Mouse (Mus musculus) CH12.LX (cell line): Measurements from ENCODE around the gene Fgfr2. TPM values are rescaled to one million over a fixed set of nuclear protein-coding genes. Genes with fewer than 3 reads are reported as not detected.

Experiments used
- DNase-seq: peaks from one replicate; pipeline ENCODE4 v3.0.0-alpha.2; 2013; ENCODE audit errors: extremely low read depth
- H3K27ac ChIP-seq: 2 replicates; pipeline ENCODE4 v1.5.1; 2012; ENCODE audit warnings: low read depth, mild to moderate bottlenecking, control low read depth, moderate library complexity; ENCODE audit not compliant: insufficient read depth
- H3K27me3 ChIP-seq: replicated peaks from 2 replicates; pipeline ENCODE3; 2012; ENCODE audit warnings: inconsistent platforms
- H3K36me3 ChIP-seq, 2 experiments: replicated peaks in 1 of 2; 2 replicates each; pipeline versions ENCODE3 to v1.6.1; 2012; ENCODE audit warnings: inconsistent platforms in 1 of 2, low read length in 1 of 2, mild to moderate bottlenecking in 1 of 2, mixed read lengths in 1 of 2, moderate library complexity in 1 of 2; ENCODE audit not compliant: control insufficient read depth in 1 of 2, insufficient read depth in 1 of 2
- H3K4me1 ChIP-seq, 2 experiments: 2 replicates each; pipeline ENCODE4 v1.6.1; 2012; ENCODE audit warnings: inconsistent platforms in 1 of 2, moderate library complexity in 1 of 2; ENCODE audit not compliant: insufficient read depth in 2 of 2, control insufficient read depth in 1 of 2
- H3K4me2 ChIP-seq: 2 replicates; pipeline ENCODE4 v1.6.1; 2012; ENCODE audit warnings: low read depth, mild to moderate bottlenecking, control low read depth; ENCODE audit not compliant: poor library complexity, insufficient read depth, severe bottlenecking
- H3K4me3 ChIP-seq, 3 experiments: fragments of 150-350 bp in 1 of 3; sonication (generic) in 1 of 3; replicated peaks in 1 of 3; 2 replicates each; pipeline versions ENCODE3 to v1.5.1; 2011 to 2012; ENCODE audit warnings: low read depth in 2 of 3, low read length in 2 of 3, mild to moderate bottlenecking in 2 of 3, moderate library complexity in 2 of 3, control low read depth in 1 of 3, improper control_type of control experiment in 1 of 3, inconsistent platforms in 1 of 3, mixed read lengths in 1 of 3; ENCODE audit not compliant: poor library complexity in 1 of 3
- H3K79me2 ChIP-seq: replicated peaks from 2 replicates; pipeline ENCODE4 v1.6.1; 2012; ENCODE audit warnings: mild to moderate bottlenecking, moderate library complexity; ENCODE audit not compliant: control insufficient read depth, poor library complexity, insufficient read depth, severe bottlenecking; ENCODE audit errors: extremely low read depth
- H3K9ac ChIP-seq: 2 replicates; pipeline ENCODE4 v1.6.1; 2012; ENCODE audit warnings: low read depth, mild to moderate bottlenecking, control low read depth, moderate library complexity; ENCODE audit not compliant: insufficient read depth
- H3K9me3 ChIP-seq: replicated peaks from 2 replicates; pipeline ENCODE3; 2012; ENCODE audit warnings: low read length, inconsistent platforms, mixed read lengths
- E2F4 ChIP-seq: IDR thresholded peaks from 2 replicates; pipeline ENCODE4 v1.6.1; 2011; ENCODE audit warnings: low read depth, low read length, improper control_type of control experiment; ENCODE audit not compliant: insufficient replicate concordance
- EP300 ChIP-seq: IDR thresholded peaks from 2 replicates; pipeline ENCODE4 v1.6.1; 2011; ENCODE audit warnings: low read length, improper control_type of control experiment
- HCFC1 ChIP-seq: IDR thresholded peaks from 2 replicates; pipeline ENCODE4 v1.6.1; 2012; ENCODE audit warnings: low read depth, mild to moderate bottlenecking, inconsistent platforms, low read length, improper control_type of control experiment
- JUN ChIP-seq: IDR thresholded peaks from 2 replicates; pipeline ENCODE4 v1.6.1; 2011; ENCODE audit warnings: low read depth, mild to moderate bottlenecking, low read length, improper control_type of control experiment, moderate library complexity; ENCODE audit not compliant: insufficient read depth
- KAT2A ChIP-seq: IDR thresholded peaks from 2 replicates; pipeline ENCODE4 v1.6.1; 2012; ENCODE audit warnings: low read length, improper control_type of control experiment, inconsistent platforms; ENCODE audit not compliant: insufficient replicate concordance
- MAX ChIP-seq: IDR thresholded peaks from 2 replicates; pipeline ENCODE4 v1.6.1; 2011; ENCODE audit warnings: low read length, improper control_type of control experiment
- MAZ ChIP-seq: IDR thresholded peaks from 2 replicates; pipeline ENCODE4 v1.6.1; 2012; ENCODE audit warnings: low read depth, mild to moderate bottlenecking, inconsistent platforms, low read length, improper control_type of control experiment, moderate library complexity
- MXI1 ChIP-seq: IDR thresholded peaks from 2 replicates; pipeline ENCODE4 v1.6.1; 2011; ENCODE audit warnings: mild to moderate bottlenecking, low read depth, low read length, improper control_type of control experiment
- NELFE ChIP-seq: IDR thresholded peaks from 2 replicates; pipeline ENCODE4 v1.6.1; 2011; ENCODE audit warnings: low read depth, low read length, improper control_type of control experiment
- NRF1 ChIP-seq: IDR thresholded peaks from 2 replicates; pipeline ENCODE4 v1.6.1; 2014; ENCODE audit warnings: low read depth, mild to moderate bottlenecking, inconsistent platforms, low read length, improper control_type of control experiment, moderate library complexity
- RCOR1 ChIP-seq: conservative IDR thresholded peaks from 2 replicates; pipeline ENCODE4 v1.6.1; 2012; ENCODE audit warnings: low read depth, mild to moderate bottlenecking, inconsistent platforms, low read length, improper control_type of control experiment
- SMC3 ChIP-seq: IDR thresholded peaks from 2 replicates; pipeline ENCODE4 v1.6.1; 2011; ENCODE audit warnings: low read depth, low read length, improper control_type of control experiment
- TBP ChIP-seq: conservative IDR thresholded peaks from 2 replicates; pipeline ENCODE4 v1.6.1; 2011; ENCODE audit warnings: low read depth, low read length, improper control_type of control experiment
- TCF12 ChIP-seq: IDR thresholded peaks from 2 replicates; pipeline ENCODE4 v1.6.1; 2014; ENCODE audit warnings: low read depth, mild to moderate bottlenecking, inconsistent platforms, low read length, improper control_type of control experiment
- USF1 ChIP-seq: IDR thresholded peaks from 2 replicates; pipeline ENCODE4 v1.6.1; 2014; ENCODE audit warnings: low read depth, mild to moderate bottlenecking, inconsistent platforms, low read length, improper control_type of control experiment
- ZMIZ1 ChIP-seq: IDR thresholded peaks from 2 replicates; pipeline ENCODE4 v1.6.1; 2012; ENCODE audit warnings: low read depth, mild to moderate bottlenecking, inconsistent platforms, low read length, improper control_type of control experiment
- dilution Hi-C: fragments of 300-500 bp; cut with MboI; formaldehyde crosslinking; loops from 2 replicates; pipeline ENCODE4 v1.14.3; 2020; ENCODE audit warnings: low sequenced_read_pairs; ENCODE audit not compliant: extremely low pct_unique_long_range_greater_than_20kb, extremely low pct_ligation_motif_present
- in situ Hi-C: fragments of 300-500 bp; cut with MboI; formaldehyde crosslinking; loops from 3 replicates; pipeline ENCODE4 v1.14.3; 2019; ENCODE audit warnings: low sequenced_read_pairs, low pct_ligation_motif_present, low pct_unique_long_range_greater_than_20kb, mixed read lengths
- polyA plus RNA-seq: library from polyadenylated mRNA; unstranded; fragments of >175 nt; gene quantifications from 2 replicates; pipeline ENCODE4 v1.2.1, GENCODE M21; 2012; ENCODE audit warnings: low read depth; ENCODE audit not compliant: insufficient read length
- total RNA-seq, 2 experiments: library from RNA; depleted of rRNA; stranded (reverse); fragments of 300-350 nt in 1 of 2; fragments of >200 nt in 1 of 2; gene quantifications; 2 replicates each; pipeline ENCODE4 v1.2.3; 2012 to 2014

Gene Fgfr2
- total and polyA plus RNA-seq, 3 experiments = not detected

DNA sequence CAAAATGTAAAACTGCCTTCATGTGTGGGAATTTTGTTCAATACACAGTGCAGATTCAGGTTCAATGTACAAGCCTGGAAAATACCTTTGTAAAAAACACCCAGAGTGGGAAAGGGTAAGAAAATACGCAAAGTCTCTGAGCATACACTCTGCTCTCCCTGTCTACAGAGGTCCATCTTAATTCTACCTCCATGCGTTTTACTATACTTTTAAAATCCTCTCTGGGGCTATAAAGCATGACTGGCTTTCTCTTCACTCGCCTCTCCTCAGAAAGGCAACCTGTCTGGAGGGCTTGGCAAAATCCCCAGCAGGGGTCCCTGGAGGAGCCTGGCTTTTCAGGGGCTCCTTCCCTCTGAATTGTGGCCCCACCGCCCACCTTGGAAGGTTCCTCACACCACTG lies 2933.2 kb downstream of the Fgfr2 start:
- Histone ChIP-seq H3K4me1 (no peaks in the 10 kb centered on the region), H3K79me2 (no peaks in the 10 kb centered on the region), H3K27me3 (peaks cover 72% of the 10 kb centered on the region), H3K9ac (no peak overlapping the region), H3K36me3 (no peaks in the 10 kb centered on the region), H3K4me3 (no peak overlapping the region), H3K27ac (no peak overlapping the region), H3K4me2 (no peak overlapping the region), H3K9me3 (no peaks in the 10 kb centered on the region)
- DNase-seq = no peak
- dilution Hi-C loops (no loop called here), in situ Hi-C loops (no loop called here)
- TF ChIP-seq E2F4 (no peak), EP300 (no peak), NRF1 (no peak), MXI1 (no peak), NELFE (no peak), HCFC1 (no peak)

DNA sequence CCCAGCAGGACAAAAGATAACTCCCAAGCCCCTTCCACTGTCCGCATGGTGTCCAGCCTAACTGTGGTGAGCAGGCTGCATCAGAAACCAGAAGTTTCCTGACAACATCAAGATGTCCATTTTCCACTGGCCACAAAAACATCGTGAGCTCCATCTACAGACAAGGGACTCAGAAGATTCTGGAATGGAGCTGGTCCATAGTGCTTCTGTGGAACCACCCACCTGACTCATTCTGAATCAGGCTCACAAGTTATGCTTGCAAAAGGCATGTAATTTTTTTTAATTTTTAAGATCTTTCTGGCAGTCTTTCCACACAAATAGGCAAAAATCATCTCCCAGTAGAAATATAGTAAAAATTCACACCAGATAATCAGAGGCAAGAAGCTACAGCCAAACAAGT lies 2935.0 kb downstream of the Fgfr2 start:
- Histone ChIP-seq H3K27ac (no peak overlapping the region), H3K9me3 (no peaks in the 10 kb centered on the region), H3K4me3 (no peak overlapping the region), H3K36me3 (no peaks in the 10 kb centered on the region), H3K4me1 (no peaks in the 10 kb centered on the region), H3K4me2 (no peak overlapping the region), H3K27me3 (peaks cover 66% of the 10 kb centered on the region), H3K9ac (no peak overlapping the region), H3K79me2 (no peaks in the 10 kb centered on the region)
- no peak for TF ChIP-seq TBP
- TF ChIP-seq MAZ = no peak
- no peak for TF ChIP-seq USF1
- TF ChIP-seq TCF12 = no peak
- no peak for TF ChIP-seq EP300
- TF ChIP-seq SMC3 = no peak
- TF ChIP-seq RCOR1 = no peak
- no peak for TF ChIP-seq JUN
- no peak for TF ChIP-seq KAT2A
- TF ChIP-seq MAX = no peak
- no peak for TF ChIP-seq ZMIZ1
- dilution Hi-C loops = no loop called here
- in situ Hi-C loops = no loop called here
- no peak for DNase-seq
